Mouse (Mus musculus): ENCODE measurements around the gene Trmu.

Gene Trmu

DNA sequence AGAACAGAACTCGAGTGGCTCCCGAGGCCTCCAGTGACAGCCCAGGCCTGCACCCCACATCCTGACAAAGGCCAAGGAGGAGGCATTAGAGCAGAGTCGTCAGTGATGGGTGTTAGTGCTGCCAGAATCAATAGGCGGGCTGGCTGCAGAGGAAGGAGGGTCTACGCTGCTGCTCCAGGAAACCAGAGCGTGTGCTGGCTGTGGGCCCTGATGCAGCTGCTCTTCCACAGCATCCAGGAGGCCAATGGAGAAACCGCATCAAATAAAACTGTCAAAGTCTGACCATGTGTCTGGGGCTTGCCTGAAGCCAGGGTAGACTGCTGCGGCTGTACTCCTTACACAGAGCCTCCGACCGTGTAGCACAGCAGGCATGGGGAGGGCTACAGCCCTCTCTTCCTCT, 18.0 kb downstream of the Trmu start:
- no peak for DNase-seq (ENCODE audit: low spot score)

DNA sequence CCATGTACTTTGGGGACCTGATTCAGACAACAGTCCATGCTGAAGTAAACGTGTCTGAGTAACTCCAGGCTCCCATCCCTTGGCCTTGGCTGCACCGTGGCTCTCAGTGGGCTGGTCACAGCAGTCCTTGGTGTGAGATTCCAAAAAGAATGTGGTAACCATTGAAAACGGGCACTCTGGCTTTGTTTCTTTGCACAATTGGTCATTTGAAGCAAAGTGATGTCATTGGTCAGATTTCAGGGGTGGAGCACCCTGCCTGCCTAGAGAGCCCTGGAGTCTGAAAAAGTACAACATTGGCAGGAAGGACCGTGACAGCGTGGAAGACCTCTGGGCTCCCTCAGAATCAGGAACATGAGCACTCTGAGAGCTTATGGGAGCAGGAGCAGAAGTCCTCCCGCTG, 20.3 kb downstream of the Trmu start:
- DNase-seq (ENCODE audit: low spot score) = no peak

DNA sequence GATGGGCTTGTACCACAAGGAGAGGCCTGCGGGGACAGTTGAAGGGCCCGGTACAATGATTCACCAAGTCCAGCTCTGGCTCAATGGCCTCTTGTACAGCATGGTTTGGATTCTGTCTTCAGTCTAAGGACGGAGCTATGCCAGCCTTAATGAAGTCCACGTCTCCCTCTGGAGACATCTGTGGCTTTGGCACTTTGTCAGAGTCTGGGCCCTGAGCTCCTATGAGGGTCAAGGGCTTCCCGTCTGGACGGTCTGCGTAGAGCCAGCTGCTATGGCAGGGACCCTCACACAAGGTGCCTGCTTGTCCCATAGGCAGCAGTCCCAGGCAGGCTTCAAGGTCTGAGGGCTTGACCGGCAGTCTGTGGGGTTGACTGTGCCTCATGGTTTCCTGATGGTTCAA, 21.2 kb downstream of the Trmu start:
- DNase-seq (ENCODE audit: low spot score) = no peak

DNA sequence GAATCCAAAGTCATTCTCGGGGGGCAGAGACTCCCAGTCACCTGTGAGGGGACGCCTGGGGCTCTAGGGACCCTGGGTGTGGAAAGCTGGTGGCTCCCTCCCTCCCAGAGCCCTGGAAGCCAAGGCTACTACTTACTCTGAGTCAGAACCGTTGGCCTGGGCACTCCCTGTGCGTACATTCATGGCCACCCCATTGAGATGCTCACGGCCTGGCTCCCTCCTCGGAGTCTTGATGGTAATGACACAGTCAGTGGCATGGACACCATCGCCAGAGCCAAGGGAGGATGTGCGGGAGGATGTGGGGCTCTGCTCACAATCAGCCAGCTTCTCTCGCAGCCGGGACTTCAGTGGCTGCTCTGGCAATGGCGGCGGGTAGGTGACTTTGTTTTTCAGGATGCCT, 21.7 kb downstream of the Trmu start:
- DNase-seq (ENCODE audit: low spot score) = no peak

DNA sequence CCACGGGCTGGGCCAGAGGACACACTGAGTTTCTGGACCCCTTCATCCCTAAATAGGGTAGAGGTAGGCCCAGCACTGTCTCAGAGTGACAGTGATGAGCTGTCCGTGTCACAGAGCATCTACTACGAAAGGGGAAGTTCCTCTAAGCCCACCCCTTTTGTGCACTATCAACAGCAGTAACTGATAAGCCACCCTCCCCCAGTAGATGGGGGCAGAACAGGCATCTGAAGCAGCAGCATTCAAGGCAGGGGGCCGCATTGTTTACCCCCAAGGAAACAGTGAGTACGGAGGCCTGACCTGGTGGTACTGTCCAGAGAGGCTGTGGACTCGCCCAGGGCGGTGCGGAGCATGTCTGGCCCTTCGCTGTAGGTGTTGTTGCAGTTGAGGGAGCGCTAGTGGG, 23.4 kb downstream of the Trmu start:
- no peak for DNase-seq (ENCODE audit: low spot score)

DNA sequence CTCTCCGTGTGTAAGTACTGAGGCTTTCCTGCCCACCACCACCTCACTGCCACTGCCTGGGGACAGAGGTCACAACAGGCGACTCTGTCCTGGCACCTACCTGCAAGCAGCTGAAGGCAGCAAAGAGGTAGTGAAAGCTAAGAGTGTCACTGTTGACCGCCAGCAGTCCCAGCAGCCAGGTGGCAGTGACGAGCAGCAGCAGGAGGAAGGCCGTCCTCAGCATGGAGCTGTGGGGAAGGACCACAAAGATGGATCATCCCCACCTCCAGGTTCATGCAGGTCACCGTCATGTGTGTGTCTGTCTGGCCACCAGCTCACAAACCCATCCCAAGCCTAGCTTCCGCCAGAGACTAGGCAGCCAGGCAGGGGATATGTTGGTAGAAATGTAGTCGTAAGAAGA, 24.7 kb downstream of the Trmu start:
- DNase-seq (ENCODE audit: low spot score) = no peak

DNA sequence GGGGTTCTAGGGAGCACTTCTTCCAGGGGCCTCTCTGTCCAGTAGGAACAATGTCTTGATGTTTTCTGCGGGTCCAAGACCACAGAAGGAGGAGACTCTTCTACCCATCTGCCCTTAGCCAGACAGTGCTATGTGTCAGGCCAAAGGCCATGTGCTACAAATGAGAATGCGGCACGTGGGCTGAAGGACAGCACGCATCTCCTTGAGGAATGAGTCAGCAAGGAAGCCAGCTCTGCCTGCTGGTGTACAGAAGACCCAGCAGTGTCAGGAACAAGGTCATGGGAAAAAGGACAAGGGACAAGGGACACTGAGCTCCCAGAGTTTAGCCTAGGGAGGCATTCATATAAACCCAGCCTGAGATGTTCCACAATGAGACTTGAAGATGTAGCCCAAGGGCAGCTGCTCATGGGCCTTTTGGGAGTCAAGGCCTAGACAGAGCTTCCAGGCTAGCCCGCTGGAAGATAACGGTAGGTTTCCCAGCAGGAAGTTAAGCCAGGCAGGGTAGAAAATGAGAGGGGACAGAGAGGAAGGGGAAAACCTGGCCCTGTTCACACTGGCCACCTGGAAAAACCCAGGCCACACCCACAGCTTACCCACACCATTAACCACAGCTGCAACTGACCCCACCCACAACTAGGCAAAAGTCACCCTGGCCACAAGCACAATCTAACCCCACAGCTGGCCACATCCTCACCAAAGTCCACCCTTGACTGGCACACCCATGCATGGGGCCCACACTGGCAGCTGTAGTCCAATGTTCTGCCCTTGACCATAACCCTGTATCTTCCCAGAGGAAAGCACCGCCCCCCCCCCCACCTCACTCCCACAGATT, 29.8 kb downstream of the Trmu start:
- no peak for DNase-seq (ENCODE audit: low spot score)

DNA sequence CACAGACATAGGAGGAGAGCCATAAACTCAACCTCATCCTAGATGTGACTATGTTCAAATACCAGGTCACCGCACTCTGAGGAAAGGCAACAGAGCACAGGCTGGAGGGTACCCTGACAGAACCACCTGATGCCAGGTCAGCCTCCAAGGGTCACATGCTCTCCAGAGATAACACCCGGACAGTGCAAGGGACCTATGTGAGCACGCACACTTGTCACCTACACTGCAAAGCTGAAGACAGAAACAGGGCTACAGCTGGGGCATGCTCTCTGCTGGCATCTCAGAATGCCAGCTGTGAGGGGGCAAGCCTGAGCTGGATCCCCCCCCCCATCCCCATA, 30.3 kb downstream of the Trmu start:
- no peak for DNase-seq (ENCODE audit: low spot score)

DNA sequence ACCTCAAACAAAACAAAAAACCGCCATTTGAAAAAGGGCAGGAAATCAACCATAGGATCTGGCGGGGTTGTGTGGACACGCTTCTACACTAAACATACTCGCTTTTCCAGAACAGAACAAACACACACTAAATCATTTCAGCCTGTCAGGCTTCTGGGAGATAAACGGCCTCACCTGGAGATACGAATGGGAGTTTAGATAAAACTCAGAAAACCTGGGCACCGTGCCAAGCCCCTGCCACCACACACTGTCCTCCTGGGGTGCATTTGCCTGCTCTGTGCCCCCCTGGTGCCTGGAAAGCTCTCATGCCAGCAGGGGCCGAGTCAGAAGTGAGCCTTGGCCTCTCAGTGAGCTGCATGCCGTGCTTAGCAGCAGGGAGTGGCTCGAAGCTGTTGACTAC, 30.8 kb downstream of the Trmu start:
- peak; percentile 45 for DNase-seq (ENCODE audit: low spot score)

DNA sequence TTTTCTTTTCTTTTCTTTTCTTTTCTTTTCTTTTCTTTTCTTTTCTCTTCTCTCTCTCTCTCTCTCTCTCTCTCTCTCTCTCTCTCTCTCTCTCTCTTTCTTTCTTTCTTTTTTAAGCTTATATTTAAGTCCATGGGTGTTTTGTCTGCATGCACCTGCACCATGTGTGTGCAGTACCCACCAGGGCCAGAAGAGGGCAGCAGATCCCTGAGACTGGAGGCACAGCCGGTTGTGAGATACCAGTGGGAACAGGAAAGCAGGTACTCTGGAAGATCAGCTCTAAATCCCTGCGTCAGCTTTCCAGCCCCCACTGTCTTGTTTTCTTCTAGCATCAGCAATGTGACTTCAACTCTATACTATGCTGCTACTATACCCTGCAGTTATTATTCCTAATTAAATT, 34.5 kb downstream of the Trmu start:
- no peak for DNase-seq (ENCODE audit: low spot score)

DNA sequence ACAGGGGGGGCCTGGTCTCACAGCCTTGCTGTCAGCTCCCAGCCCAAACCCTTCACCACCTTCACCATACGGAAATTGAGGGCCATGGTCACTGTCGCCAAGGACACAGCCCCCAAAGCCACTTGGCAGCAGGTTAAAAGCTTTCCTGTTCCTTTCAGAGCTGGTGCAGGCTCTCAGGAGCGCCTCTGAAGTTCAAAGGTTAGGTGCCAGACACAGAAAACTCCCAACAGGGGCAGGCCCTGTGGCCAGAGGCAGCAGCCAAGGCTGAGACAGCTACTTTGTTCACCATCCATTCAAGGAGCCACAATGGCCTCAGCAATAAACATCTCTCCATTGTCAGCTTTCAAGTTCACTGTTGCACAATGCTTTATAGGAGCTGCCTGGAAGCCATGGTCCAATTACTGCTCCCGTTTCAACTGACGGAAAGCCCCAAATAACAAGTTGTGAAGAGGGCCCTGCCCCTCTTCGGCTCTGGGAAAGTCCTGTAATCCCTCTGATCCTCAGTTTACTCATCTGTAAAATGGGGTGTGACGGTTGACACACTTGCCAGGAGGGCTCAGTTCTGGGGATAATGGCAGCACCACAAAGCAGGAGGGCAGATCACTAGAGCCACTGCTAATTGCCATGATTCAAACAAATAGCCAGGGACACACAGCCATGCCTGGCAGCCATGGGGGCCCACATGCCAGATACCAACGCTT, 40.2 kb downstream of the Trmu start:
- DNase-seq (ENCODE audit: low spot score) = no peak

DNA sequence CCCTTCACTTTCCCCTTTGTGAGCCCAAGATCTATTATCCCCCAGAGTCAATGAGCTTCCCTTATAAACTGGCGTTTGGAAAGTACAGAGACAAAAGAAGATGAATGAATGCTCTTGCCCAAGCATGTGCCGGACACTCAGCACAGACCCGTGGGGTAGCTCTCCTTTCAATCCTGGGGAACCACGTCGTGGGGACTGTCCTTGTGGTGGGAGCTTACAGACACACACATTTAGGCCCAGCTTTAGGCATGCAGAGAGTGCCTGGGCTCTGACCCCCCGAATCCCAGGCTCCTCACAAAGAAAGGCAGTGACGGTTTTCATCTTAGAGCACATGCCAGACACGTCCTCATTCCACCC, 40.8 kb downstream of the Trmu start:
- DNase-seq (ENCODE audit: low spot score) = no peak

DNA sequence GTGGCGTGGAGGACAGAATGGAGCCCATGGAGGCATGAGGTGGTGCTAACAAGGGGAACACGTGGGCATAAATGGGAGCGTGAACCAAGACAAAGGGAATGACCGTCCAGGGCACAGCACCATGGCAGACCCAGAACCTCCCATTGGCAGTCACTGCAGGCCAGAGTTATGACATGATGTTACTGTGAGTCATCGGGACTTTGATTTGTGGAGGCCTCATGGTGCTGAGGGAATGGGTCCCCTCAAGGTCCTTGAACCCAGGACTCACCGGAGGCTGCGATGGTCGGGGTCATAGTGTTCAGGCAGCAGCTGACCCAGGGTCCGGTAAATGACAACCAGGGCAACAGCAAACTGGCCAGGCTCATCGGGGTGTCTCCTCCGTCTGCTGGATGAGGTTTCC, 42.7 kb downstream of the Trmu start:
- no peak for DNase-seq (ENCODE audit: low spot score)

DNA sequence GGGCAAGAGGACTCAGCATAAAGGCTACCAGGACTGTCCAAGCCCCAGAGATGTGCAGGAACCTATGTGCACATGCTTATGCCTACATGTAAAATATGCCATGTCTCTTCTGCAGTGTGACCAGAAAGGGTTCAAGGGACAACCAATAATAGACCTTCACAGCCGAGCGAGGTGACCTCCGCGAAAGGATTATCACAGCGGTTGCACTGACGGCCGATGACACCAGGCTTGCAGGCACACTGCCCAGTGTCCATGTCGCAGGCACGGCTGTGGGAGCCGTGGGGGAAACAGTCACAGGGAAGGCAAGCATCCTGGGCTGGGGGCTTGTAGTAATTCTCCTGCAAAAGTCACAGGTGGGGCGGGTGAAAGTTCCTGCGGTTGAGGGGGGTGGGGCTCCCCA, 49.0 kb downstream of the Trmu start:
- DNase-seq (ENCODE audit: low spot score) = no peak

DNA sequence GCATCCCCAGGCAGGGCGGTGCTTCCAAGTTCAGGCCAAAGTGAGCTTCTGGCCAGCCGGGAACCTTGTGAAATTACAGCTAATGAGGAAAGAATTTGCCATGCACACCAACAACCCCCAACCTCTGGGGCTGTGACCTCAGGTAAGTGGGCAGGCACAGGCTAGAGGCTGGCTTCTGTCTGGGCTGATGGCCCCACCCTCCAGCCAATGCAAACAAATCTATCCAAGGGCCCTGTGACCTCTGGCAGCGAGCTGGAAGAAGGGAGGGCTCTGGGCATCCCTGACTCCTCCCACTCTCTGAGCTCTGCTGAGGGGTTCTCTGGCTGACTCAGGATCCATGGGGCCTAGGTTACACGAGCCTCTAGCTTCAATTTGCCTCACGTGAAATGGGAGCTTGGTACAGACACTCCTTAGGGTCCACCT, 56.5 kb downstream of the Trmu start:
- peak; percentile 50 for DNase-seq (ENCODE audit: low spot score)
